Mouse (Mus musculus) lung, postnatal 0 days (tissue): ENCODE data around the gene Pafah1b3. TPM values are rescaled to one million over a fixed set of nuclear protein-coding genes. Genes with fewer than 3 reads are reported as not detected.
A peak's percentile ranks its signal among the peaks of the same experiment; 100 is the strongest.

Source experiments
- ATAC-seq: fragments of 200-750 bp; cut with Nextera tagmentation; 2 replicates; pipeline ENCODE4 v1.8.0; 2017; ENCODE audit warnings: moderate library complexity
- DNase-seq: peaks from one replicate; pipeline ENCODE4 v3.0.0-alpha.2; 2016; ENCODE audit warnings: low spot score
- H3K27ac ChIP-seq: fragments of 300-500 bp; sonication (generic); 2 replicates; pipeline ENCODE4 v1.5.1; 2014; ENCODE audit warnings: antibody characterized with exemption, mild to moderate bottlenecking, low read length, mixed read lengths
- H3K27me3 ChIP-seq: fragments of 300-500 bp; sonication (generic); replicated peaks from 2 replicates; pipeline ENCODE4 v1.6.1; 2014; ENCODE audit warnings: low read length, mixed read lengths; ENCODE audit not compliant: insufficient read depth
- H3K36me3 ChIP-seq: fragments of 300-500 bp; sonication (generic); 2 replicates; pipeline ENCODE4 v1.6.1; 2014; ENCODE audit warnings: low read length, mixed read lengths; ENCODE audit not compliant: insufficient read depth
- H3K4me1 ChIP-seq: fragments of 300-500 bp; sonication (generic); 2 replicates; pipeline ENCODE4 v1.6.1; 2014; ENCODE audit warnings: antibody characterized with exemption, low read depth, low read length, mixed read lengths; ENCODE audit not compliant: insufficient read depth
- H3K4me2 ChIP-seq: fragments of 300-500 bp; sonication (generic); replicated peaks from 2 replicates; pipeline ENCODE4 v1.6.1; 2014; ENCODE audit warnings: low read depth, mild to moderate bottlenecking, low read length, moderate library complexity, mixed read lengths
- H3K4me3 ChIP-seq: fragments of 300-500 bp; sonication (generic); 2 replicates; pipeline ENCODE4 v1.5.1; 2014; ENCODE audit warnings: low read depth, low read length
- H3K9ac ChIP-seq: fragments of 300-500 bp; sonication (generic); replicated peaks from 2 replicates; pipeline ENCODE4 v1.6.1; 2014; ENCODE audit warnings: low read depth, mild to moderate bottlenecking
- H3K9me3 ChIP-seq: fragments of 300-500 bp; sonication (generic); 2 replicates; pipeline ENCODE4 v1.6.1; 2016; ENCODE audit warnings: low read length, mixed read lengths
- CTCF ChIP-seq: IDR thresholded peaks from 2 replicates; pipeline ENCODE4 v1.5.1; 2016; ENCODE audit warnings: antibody characterized with exemption, mild to moderate bottlenecking
- EP300 ChIP-seq: IDR thresholded peaks from 2 replicates; pipeline ENCODE4 v1.6.1; 2016; ENCODE audit warnings: antibody characterized with exemption, mild to moderate bottlenecking, control low read depth
- WGBS: fragments of 180-500 bp; shearing (Covaris S2); extraction: QIAGEN DNeasy Blood & Tissue Kit; methylation state at CpG from one replicate; pipeline ENCODE4 v1.1.7; 2014; 5-methylcytosine and 5-hydroxymethylcytosine counted together
- polyA plus RNA-seq: library from polyadenylated mRNA; unstranded; fragments of >200 nt; fragmentation: Nextera tagmentation; extraction: Ambion mirVana; gene quantifications from 2 replicates; pipeline ENCODE4 v1.2.1, GENCODE M21; 2015

The Pafah1b3 gene
- polyA plus RNA-seq, 1 experiment from 2014 or later, result 83.8 TPM

DNA sequence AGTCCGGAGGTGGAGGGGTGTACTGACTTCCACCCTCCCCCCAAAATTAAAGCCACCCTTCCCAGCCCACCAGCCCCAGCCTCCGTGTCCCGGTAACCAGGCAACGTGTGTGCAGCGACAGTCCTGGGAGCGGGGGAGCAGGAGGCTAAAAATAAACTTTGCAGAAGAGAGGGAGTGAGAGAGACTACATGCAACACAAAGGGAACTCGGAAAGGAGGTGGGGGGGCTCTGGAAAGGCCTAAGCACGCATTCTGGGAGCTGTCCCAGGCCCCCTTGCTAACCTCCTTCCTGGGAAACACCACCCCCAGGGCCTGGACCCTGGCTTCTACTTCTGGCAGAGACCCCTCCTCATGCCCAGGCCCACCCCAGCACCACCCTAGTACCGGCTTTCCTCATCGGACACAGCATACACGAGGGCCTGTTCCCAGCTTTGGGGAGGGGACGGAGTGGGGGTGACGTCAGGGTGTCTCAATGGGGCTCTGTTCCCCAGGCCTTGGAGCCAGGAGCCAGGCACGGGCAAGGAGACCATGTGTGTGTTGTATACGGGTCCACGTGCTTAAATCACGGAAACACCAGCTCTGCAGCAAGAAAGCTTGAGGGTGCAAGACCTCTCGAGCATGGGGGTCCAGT lies 49.7 kb downstream of the Pafah1b3 start:
- ATAC-seq (no peak), DNase-seq (peak; percentile 63)
- peak overlapping the region; percentile 99 for H3K27ac ChIP-seq
- WGBS, result 1% methylated on average over 18 of the region's 18 CpGs
- peaks cover 4% of the 10 kb centered on the region for H3K36me3 ChIP-seq
- H3K4me3 ChIP-seq, result peak overlapping the region; percentile 93
- peak overlapping the region; percentile 91 for H3K9ac ChIP-seq
- H3K4me2 ChIP-seq, result peak overlapping the region; percentile 79
- no peak for TF ChIP-seq EP300
- TF ChIP-seq CTCF, result no peak
- peaks cover 29% of the 10 kb centered on the region for H3K4me1 ChIP-seq
- H3K9me3 ChIP-seq, result no peaks in the 10 kb centered on the region
- H3K27me3 ChIP-seq, result no peaks in the 10 kb centered on the region

DNA sequence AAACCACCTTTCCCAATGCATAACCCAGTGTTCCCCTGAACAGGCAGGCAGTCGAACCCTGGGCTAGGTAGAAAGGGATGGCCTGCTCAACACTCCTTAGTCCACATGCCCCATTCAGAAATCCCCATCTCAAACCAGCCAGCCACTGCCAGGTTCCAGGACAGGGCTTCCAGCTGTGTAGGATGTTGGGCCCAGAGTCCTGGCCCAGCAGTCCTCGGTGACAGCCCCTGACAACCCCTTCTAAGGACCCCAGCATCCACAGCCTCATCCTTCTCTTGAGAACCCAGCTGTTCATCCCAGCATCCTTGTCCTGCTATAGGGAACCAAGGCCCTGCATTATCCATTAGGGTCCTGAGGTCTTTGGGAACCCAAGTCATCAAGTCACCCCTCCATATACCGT lies 50.3 kb downstream of the Pafah1b3 start:
- H3K27me3 ChIP-seq, result no peaks in the 10 kb centered on the region
- peak overlapping the region; percentile 93 for H3K4me3 ChIP-seq
- H3K4me1 ChIP-seq, result peaks cover 29% of the 10 kb centered on the region
- no peak for DNase-seq
- TF ChIP-seq CTCF, result no peak
- TF ChIP-seq EP300, result no peak
- 6% methylated on average over 3 of the region's 3 CpGs for WGBS
- H3K4me2 ChIP-seq, result peak overlapping the region; percentile 79
- ATAC-seq, result no peak
- peak overlapping the region; percentile 99; the same call in 1 of the 2 replicates for H3K27ac ChIP-seq
- no peaks in the 10 kb centered on the region for H3K9me3 ChIP-seq
- H3K9ac ChIP-seq, result peak overlapping the region; percentile 91; the same call in 1 of the 2 replicates
- peaks cover 4% of the 10 kb centered on the region for H3K36me3 ChIP-seq

DNA sequence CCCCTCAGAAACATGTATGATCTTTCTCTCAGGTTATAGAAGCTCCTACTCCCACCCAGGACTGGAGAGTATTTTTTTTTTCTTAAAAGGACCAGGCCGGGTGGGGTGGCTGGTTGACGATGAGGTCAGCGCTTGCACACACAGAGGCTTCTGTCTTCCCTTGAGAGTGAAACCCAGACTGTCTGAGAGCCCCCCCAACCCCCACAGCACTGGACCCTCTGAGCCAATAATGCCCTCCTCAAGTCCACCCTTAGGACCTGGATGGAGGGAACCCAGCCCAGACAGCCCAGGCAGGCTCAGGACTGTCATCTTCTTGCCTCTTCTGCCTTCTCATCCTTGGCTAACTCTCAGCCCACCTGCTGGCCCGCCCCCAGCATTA lies 51.0 kb downstream of the Pafah1b3 start:
- H3K36me3 ChIP-seq, result peaks cover 4% of the 10 kb centered on the region
- H3K27ac ChIP-seq, result peak overlapping the region; percentile 99
- H3K4me2 ChIP-seq, result peak overlapping the region; percentile 79
- H3K4me3 ChIP-seq, result peak overlapping the region; percentile 93
- WGBS, result 27% methylated on average over 4 of the region's 4 CpGs
- H3K9ac ChIP-seq, result no peak overlapping the region; the same call in 1 of the 2 replicates
- DNase-seq, result peak; percentile 44
- no peaks in the 10 kb centered on the region for H3K27me3 ChIP-seq
- TF ChIP-seq EP300, result no peak
- TF ChIP-seq CTCF, result no peak
- H3K4me1 ChIP-seq, result peaks cover 26% of the 10 kb centered on the region
- no peaks in the 10 kb centered on the region for H3K9me3 ChIP-seq
- no peak for ATAC-seq

DNA sequence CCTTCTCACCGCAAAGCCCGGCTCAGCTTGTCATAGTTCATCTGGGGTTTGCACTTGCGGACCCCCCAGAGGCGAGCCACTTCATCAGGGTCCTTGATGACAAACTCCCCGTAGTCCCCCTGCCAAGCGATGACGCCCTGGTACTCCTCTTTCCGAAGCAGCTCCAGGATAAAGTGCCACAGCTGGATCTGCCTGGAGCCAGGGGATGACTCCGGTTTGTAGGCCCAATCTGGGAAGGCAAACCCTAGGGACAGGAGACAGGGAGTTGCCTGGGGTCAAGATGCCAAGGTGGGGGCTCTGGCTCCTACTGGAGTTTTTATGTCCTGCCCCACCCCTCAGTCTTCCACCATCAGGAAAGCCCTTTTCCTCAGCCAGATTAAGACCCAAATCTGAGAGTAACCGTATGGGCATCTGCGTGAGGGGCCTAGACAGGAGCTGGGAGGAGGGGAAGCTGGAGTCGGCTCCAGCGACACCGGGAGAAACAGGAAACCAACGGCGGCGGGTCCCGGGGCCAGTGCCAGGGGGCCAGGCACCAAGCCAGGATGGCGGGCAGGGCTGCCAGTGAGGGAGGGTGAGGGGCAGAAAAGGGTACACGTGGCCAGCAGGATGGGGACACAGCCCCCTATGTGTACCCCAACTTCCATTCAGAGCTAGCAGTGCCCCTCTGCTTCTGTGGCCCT lies 51.6 kb downstream of the Pafah1b3 start:
- Histone ChIP-seq H3K27ac (peak overlapping the region; percentile 99), H3K4me3 (peak overlapping the region; percentile 93; the same call in 1 of the 2 replicates), H3K4me1 (peaks cover 26% of the 10 kb centered on the region), H3K4me2 (peak overlapping the region; percentile 79), H3K36me3 (peaks cover 4% of the 10 kb centered on the region), H3K9me3 (no peaks in the 10 kb centered on the region), H3K27me3 (no peaks in the 10 kb centered on the region), H3K9ac (peak overlapping the region; percentile 32; the same call in 1 of the 2 replicates)
- TF ChIP-seq EP300 (no peak), CTCF (no peak)
- DNase-seq (no peak), ATAC-seq (no peak)
- 33% methylated on average over 19 of the region's 20 CpGs for WGBS

Other genes with a start within 250 kb of the Pafah1b3 start
- gene Grik5, start 225.6 kb downstream of the Pafah1b3 start, polyA plus RNA-seq, result 1.9 and 2.9 TPM in 2 replicates
- 19.8 and 20.1 TPM in 2 replicates for gene Zfp574, start 225.4 kb downstream of the Pafah1b3 start, polyA plus RNA-seq
- 0.98 and 1.4 TPM in 2 replicates for gene Pou2f2, start 118.3 kb downstream of the Pafah1b3 start, polyA plus RNA-seq
- 15.9 and 18.2 TPM in 2 replicates for gene Dedd2, start 77.4 kb downstream of the Pafah1b3 start, polyA plus RNA-seq
- 1.6 and 2.2 TPM in 2 replicates for gene Zfp526, start 76.6 kb downstream of the Pafah1b3 start, polyA plus RNA-seq
- gene Gsk3a, start 60.1 kb downstream of the Pafah1b3 start, polyA plus RNA-seq, result 6.7 and 6.8 TPM in 2 replicates
- gene Erf, start 47.2 kb downstream of the Pafah1b3 start, polyA plus RNA-seq, result 8.7 and 10.3 TPM in 2 replicates
- 26.5 and 31.9 TPM in 2 replicates for gene Cic, start 30.3 kb downstream of the Pafah1b3 start, polyA plus RNA-seq
- not detected in 2 replicates for gene Prr19, start 3.4 kb upstream of the Pafah1b3 start, polyA plus RNA-seq
- 0.08 TPM in 1 of 2 replicates, not detected in the other for gene Tmem145, start 8.1 kb upstream of the Pafah1b3 start, polyA plus RNA-seq
- gene Megf8, start 19.2 kb upstream of the Pafah1b3 start, polyA plus RNA-seq, result 5.6 and 6.3 TPM in 2 replicates
- not detected in 2 replicates for gene Cnfn, start 71.7 kb upstream of the Pafah1b3 start, polyA plus RNA-seq
- gene Lipe, start 100.7 kb upstream of the Pafah1b3 start, polyA plus RNA-seq, result 19.8 and 21.4 TPM in 2 replicates
- 31.9 and 38.1 TPM in 2 replicates for gene Cxcl17, start 114.9 kb upstream of the Pafah1b3 start, polyA plus RNA-seq
- gene Ceacam1, start 179.6 kb upstream of the Pafah1b3 start, polyA plus RNA-seq, result 21.7 and 23.5 TPM in 2 replicates
- not detected in 2 replicates for gene Ceacam2, start 241.9 kb upstream of the Pafah1b3 start, polyA plus RNA-seq